Mouse (Mus musculus) embryonic facial prominence, embryonic 14.5 days (tissue): ENCODE measurements around the gene Ccnb2. TPM values are rescaled to one million over a fixed set of nuclear protein-coding genes. Genes with fewer than 3 reads are reported as not detected.
A peak's percentile ranks its signal among the peaks of the same experiment; 100 is the strongest.

ENCODE experiments used
- ATAC-seq: fragments of 200-750 bp; cut with Nextera tagmentation; 2 replicates; pipeline ENCODE4 v1.8.0; 2017; ENCODE audit warnings: low read depth, moderate number of reproducible peaks, moderate TSS enrichment
- DNase-seq: peaks from one replicate; pipeline ENCODE4 v3.0.0-alpha.2; 2015; ENCODE audit warnings: low spot score
- H3K27ac ChIP-seq: fragments of 300-500 bp; sonication (generic); replicated peaks from 2 replicates; pipeline ENCODE4 v1.5.1; 2014; ENCODE audit warnings: low read depth, mild to moderate bottlenecking, low read length, moderate library complexity
- H3K27me3 ChIP-seq: fragments of 300-500 bp; sonication (generic); replicated peaks from 2 replicates; pipeline ENCODE4 v1.6.1; 2014; ENCODE audit warnings: low read length; ENCODE audit not compliant: control insufficient read depth, insufficient read depth
- H3K36me3 ChIP-seq: fragments of 300-500 bp; sonication (generic); 2 replicates; pipeline ENCODE4 v1.6.1; 2014; ENCODE audit warnings: low read length, mixed read lengths; ENCODE audit not compliant: control insufficient read depth, insufficient read depth
- H3K4me1 ChIP-seq: fragments of 300-500 bp; sonication (generic); 2 replicates; pipeline ENCODE4 v1.6.1; 2014; ENCODE audit warnings: antibody characterized with exemption, low read length; ENCODE audit not compliant: control insufficient read depth, insufficient read depth
- H3K4me2 ChIP-seq: fragments of 300-500 bp; sonication (generic); 2 replicates; pipeline ENCODE4 v1.6.1; 2014; ENCODE audit warnings: low read depth, mild to moderate bottlenecking, low read length, moderate library complexity, mixed read lengths
- H3K4me3 ChIP-seq: fragments of 300-500 bp; sonication (generic); 2 replicates; pipeline ENCODE4 v1.5.1; 2014; ENCODE audit warnings: low read depth, mild to moderate bottlenecking, low read length
- H3K9ac ChIP-seq: fragments of 300-500 bp; sonication (generic); 2 replicates; pipeline ENCODE4 v1.6.1; 2014; ENCODE audit warnings: low read depth, mild to moderate bottlenecking, low read length, moderate library complexity, mixed read lengths
- H3K9me3 ChIP-seq: fragments of 300-500 bp; sonication (generic); 2 replicates; pipeline ENCODE4 v1.6.1; 2016; ENCODE audit warnings: low read length; ENCODE audit not compliant: control insufficient read depth
- WGBS: fragments of 180-500 bp; shearing (Covaris S2); extraction: QIAGEN DNeasy Blood & Tissue Kit; methylation state at CpG from one replicate; pipeline ENCODE4 v1.1.7; 2014; 5-methylcytosine and 5-hydroxymethylcytosine counted together
- microRNA-seq: library from miRNA; unstranded; fragments of <30 nt; microRNA quantifications from one replicate; pipeline ENCODE4, GENCODE M21; 2016; ENCODE audit warnings: borderline number of aligned reads
- polyA plus RNA-seq: library from polyadenylated mRNA; unstranded; fragments of >200 nt; fragmentation: Nextera tagmentation; extraction: Ambion mirVana; gene quantifications from 2 replicates; pipeline ENCODE4 v1.2.1, GENCODE M21; 2014

Gene Ccnb2
- polyA plus RNA-seq, 1 experiment from 2014 or later: 123 TPM

DNA sequence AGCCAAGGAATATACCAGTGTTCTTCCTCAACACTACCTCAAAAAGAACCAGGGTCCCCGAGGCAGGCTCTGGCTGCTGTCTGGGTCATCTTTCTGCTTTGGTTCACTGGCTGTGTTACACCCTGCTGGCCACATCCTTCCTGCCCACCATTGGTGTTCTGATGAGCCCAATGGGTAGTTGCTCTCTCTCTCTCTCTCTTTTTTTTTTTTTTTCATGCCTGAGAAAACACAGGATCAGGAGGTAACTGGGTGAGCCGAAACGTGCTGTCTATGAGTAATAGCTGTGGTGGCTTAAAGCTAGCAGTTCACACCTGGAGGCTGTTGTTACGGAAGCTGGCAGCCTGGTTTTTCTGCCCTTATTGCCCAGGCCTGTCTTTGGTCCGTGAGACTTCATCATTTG, 49.7 kb downstream of the Ccnb2 start:
- H3K36me3 ChIP-seq: peaks cover 52% of the 10 kb centered on the region
- no peaks in the 10 kb centered on the region for H3K4me1 ChIP-seq
- no peak overlapping the region for H3K4me2 ChIP-seq
- no peak overlapping the region for H3K4me3 ChIP-seq
- no peak overlapping the region for H3K27ac ChIP-seq
- WGBS: 68% methylated on average over 5 of the region's 5 CpGs
- ATAC-seq (no peak), DNase-seq (no peak)
- H3K27me3 ChIP-seq: no peaks in the 10 kb centered on the region
- no peak overlapping the region for H3K9ac ChIP-seq
- H3K9me3 ChIP-seq: no peaks in the 10 kb centered on the region

- Histone ChIP-seq H3K9ac (no peak overlapping the region), H3K4me2 (no peak overlapping the region), H3K4me1 (no peaks in the 10 kb centered on the region), H3K36me3 (peaks cover 80% of the 10 kb centered on the region), H3K27me3 (no peaks in the 10 kb centered on the region), H3K4me3 (no peak overlapping the region), H3K27ac (no peak overlapping the region), H3K9me3 (no peaks in the 10 kb centered on the region)
- WGBS: 88% methylated on average over 6 of the region's 6 CpGs
- ATAC-seq: no peak
- DNase-seq: no peak
Observed at GRCm38 (mm10) chr9:70366898-70367297, 54.4 kb downstream of the Ccnb2 start.

DNA sequence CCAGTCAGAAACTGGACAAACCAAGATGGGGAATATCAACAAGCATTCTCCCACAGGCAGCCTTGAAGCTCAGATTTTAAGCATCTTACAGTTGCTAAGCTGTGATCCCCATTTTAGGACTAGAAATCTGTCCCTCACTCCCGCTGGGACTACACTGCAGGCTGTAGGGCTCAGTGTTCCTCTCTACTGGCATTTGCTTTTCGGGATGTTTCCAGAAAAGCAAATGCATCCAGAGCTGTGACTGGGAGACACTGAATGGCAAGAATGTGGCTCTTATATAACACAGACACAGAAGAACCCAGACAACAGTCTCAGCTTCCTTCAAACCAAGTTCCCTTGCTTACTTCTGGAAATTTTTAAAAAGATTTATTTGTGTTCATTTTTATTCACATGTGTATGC, 55.4 kb downstream of the Ccnb2 start:
- H3K36me3 ChIP-seq: peaks cover 74% of the 10 kb centered on the region
- H3K4me1 ChIP-seq: no peaks in the 10 kb centered on the region
- H3K4me2 ChIP-seq: no peak overlapping the region
- 88% methylated on average over 2 of the region's 2 CpGs for WGBS
- H3K9ac ChIP-seq: no peak overlapping the region
- no peaks in the 10 kb centered on the region for H3K27me3 ChIP-seq
- no peak for DNase-seq
- ATAC-seq: no peak
- H3K9me3 ChIP-seq: no peaks in the 10 kb centered on the region
- no peak overlapping the region for H3K4me3 ChIP-seq
- H3K27ac ChIP-seq: no peak overlapping the region

GRCm38 (mm10) chr9:70364741-70365140, 56.6 kb downstream of the Ccnb2 start:
- Histone ChIP-seq H3K4me1 (no peaks in the 10 kb centered on the region), H3K9ac (no peak overlapping the region), H3K36me3 (peaks cover 70% of the 10 kb centered on the region), H3K4me2 (no peak overlapping the region), H3K27me3 (no peaks in the 10 kb centered on the region), H3K27ac (no peak overlapping the region), H3K4me3 (no peak overlapping the region), H3K9me3 (no peaks in the 10 kb centered on the region)
- DNase-seq (no peak), ATAC-seq (no peak)
- WGBS: 91% methylated on average over 8 of the region's 8 CpGs

GRCm38 (mm10) chr9:70359402-70360131, 61.8 kb downstream of the Ccnb2 start:
- H3K27me3 ChIP-seq: no peaks in the 10 kb centered on the region
- H3K4me2 ChIP-seq: no peak overlapping the region
- peaks cover 6% of the 10 kb centered on the region; the same call in 1 of the 2 replicates for H3K9me3 ChIP-seq
- ATAC-seq (no peak), DNase-seq (no peak)
- H3K9ac ChIP-seq: no peak overlapping the region
- peaks cover 64% of the 10 kb centered on the region for H3K36me3 ChIP-seq
- H3K4me3 ChIP-seq: no peak overlapping the region
- no peak overlapping the region for H3K27ac ChIP-seq
- WGBS: 97% methylated on average over 2 of the region's 2 CpGs
- H3K4me1 ChIP-seq: 0 out of 2 replicates have a peak, but pooled peaks cover 4% of the 10 kb centered on the region

Small RNA genes within 50 kb of the gene (microRNA-seq; reads per million reads assigned to microRNA genes)
- 3.0 reads per million, percentile 14 among the genes with 10 or more reads in this experiment for gene Mir5626

Other genes starting within 250 kb of the Ccnb2 start
- gene Myo1e, start 214.2 kb downstream of the Ccnb2 start, polyA plus RNA-seq: 19.3 and 22.4 TPM in 2 replicates
- gene Rnf111, start 82.2 kb upstream of the Ccnb2 start, polyA plus RNA-seq: 24.6 and 25.7 TPM in 2 replicates
- gene Sltm, start 121.2 kb upstream of the Ccnb2 start, polyA plus RNA-seq: 39.8 and 41.5 TPM in 2 replicates
- gene Gm10642, start 234.7 kb upstream of the Ccnb2 start, polyA plus RNA-seq: 0.49 and 0.62 TPM in 2 replicates
- gene Mindy2, start 235.6 kb upstream of the Ccnb2 start, polyA plus RNA-seq: 15.3 and 15.5 TPM in 2 replicates